Mouse (Mus musculus) small intestine, adult 2 months (tissue): ENCODE data around the gene Dram2.

Experiments
- CTCF ChIP-seq: fragments of 200-500 bp; IDR thresholded peaks from 2 replicates; pipeline ENCODE4 v1.5.1; 2012; ENCODE audit warnings: low read depth, mild to moderate bottlenecking, control low read depth, inconsistent platforms, low read length, moderate library complexity, mixed read lengths; ENCODE audit not compliant: insufficient replicate concordance, insufficient read length; ENCODE audit errors: extremely low read depth
- POLR2A ChIP-seq: fragments of 200-500 bp; IDR thresholded peaks from 2 replicates; pipeline ENCODE4 v1.6.1; 2012; ENCODE audit warnings: low read depth, mild to moderate bottlenecking, control low read depth, inconsistent platforms, low read length, moderate library complexity

DNA sequence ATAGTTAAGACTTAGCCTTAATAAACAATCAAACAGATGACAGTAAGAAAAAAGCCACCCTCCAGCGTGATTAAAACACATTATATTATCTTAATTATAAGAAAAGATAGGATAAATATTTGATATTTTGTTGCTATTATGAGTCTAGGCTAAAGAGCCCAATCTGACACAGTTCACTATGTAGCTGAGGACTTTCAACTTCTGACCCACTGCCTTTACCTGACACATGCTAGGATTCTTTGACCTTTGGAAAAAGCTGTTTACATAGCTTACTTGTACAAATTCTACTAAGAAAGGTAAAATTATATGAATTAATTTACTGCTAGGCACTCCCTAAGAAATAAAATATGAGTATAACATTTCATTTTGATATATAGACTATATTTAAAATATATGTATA, 36.9 kb upstream of the Dram2 start:
- TF ChIP-seq POLR2A (no peak), CTCF (no peak)
